Comparison of ENCODE assay signal across 14 mouse cellular contexts in the genomic region with DNA sequence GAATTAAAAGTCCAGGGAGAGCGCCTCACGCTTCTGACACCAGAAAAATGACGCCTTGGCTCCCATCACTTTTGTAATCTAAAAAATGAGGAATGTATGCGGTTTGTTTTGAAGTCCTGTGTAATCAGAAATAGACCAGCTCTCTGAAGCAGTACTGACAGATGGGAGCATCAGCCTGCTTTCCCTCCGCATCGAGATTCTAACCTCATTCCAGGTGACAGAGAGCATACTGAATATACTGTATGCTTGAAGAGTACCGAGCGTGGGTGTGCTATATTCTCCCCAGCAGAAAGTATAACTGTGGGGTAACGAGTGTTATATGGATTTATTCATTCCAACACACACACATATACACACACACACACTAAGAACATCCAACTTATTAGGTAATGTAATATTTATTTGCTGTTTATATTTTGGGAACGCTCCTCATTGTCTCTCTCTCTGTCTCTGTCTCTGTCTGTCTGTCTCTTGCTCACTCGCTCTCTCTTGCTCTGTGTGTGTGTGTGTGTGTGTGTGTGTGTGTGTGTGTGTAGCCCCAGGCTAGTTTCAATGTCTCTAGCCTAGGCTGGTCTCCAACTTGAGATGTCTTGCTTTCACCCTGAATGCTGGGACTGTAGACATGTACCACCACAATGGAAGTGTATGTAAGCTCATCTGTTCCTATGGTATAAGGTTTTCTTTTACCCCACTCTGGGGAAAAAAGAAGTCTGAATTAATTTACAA.
DNase-seq lines count a peak whose midpoint lies in the region; ATAC-seq and TF ChIP-seq lines count a peak whose summit lies in the region.
"Had no signal": no experiment of that assay in that cellular context is flagged by ENCODE, and none has a peak within 500 bp of the region (broad histone marks: within the 10 kb centered on the region; RNA-seq: fewer than 3 reads in every experiment).

No protein-coding gene starts in this region.

- no peaks in the 10 kb centered on the region for H3K79me2 ChIP-seq in heart, adult 2 months (replicated peaks; ENCODE audit: control insufficient read depth, insufficient read depth, low read length)

- no peak for TF ChIP-seq EP300 in heart, adult 2 months (IDR thresholded peaks at IDR 0.05; ENCODE audit: insufficient read depth, low read depth, low read length)

- intact Hi-C loops in heart, adult 2 months (cut with DNase I): no loop called here

- peak overlapping the region; percentile 63; the same call in 1 of the 2 replicates for H3K27ac ChIP-seq in heart, embryonic 11.5 days (ENCODE audit: low read depth, low read length)
- no peak overlapping the region for H3K27ac ChIP-seq in heart, adult 2 months
- H3K27ac ChIP-seq in hindbrain, postnatal 0 days: no peak overlapping the region
- H3K27ac ChIP-seq: embryonic facial prominence, embryonic 15.5 days had no signal

- H3K9me3 ChIP-seq in heart, embryonic 11.5 days (replicated peaks; ENCODE audit: control insufficient read depth, low read length): no peaks in the 10 kb centered on the region
- no peaks in the 10 kb centered on the region for H3K9me3 ChIP-seq in hindbrain, postnatal 0 days (ENCODE audit: low read length)
- H3K9me3 ChIP-seq: embryonic facial prominence, embryonic 15.5 days had no signal

- H3K4me2 ChIP-seq in heart, embryonic 11.5 days: no peak overlapping the region
- no peak overlapping the region for H3K4me2 ChIP-seq in hindbrain, postnatal 0 days (ENCODE audit: low read depth, low read length)
- H3K4me2 ChIP-seq: embryonic facial prominence, embryonic 15.5 days had no signal

- no peaks in the 10 kb centered on the region; the same call in 1 of the 2 replicates for H3K4me1 ChIP-seq in heart, embryonic 11.5 days (ENCODE audit: control insufficient read depth, insufficient read depth, low read length)
- H3K4me1 ChIP-seq in heart, adult 2 months (ENCODE audit: control insufficient read depth, insufficient read depth, low read length): no peaks in the 10 kb centered on the region
- H3K4me1 ChIP-seq in hindbrain, postnatal 0 days (ENCODE audit: insufficient read depth, low read length): peaks cover 8% of the 10 kb centered on the region; the same call in 1 of the 2 replicates

- no peaks in the 10 kb centered on the region for H3K27me3 ChIP-seq in heart, embryonic 11.5 days (ENCODE audit: control insufficient read depth, insufficient read depth, low read length)
- no peaks in the 10 kb centered on the region for H3K27me3 ChIP-seq in heart, adult 2 months (ENCODE audit: control insufficient read depth, insufficient read depth, low read length)
- H3K27me3 ChIP-seq in hindbrain, postnatal 0 days (ENCODE audit: insufficient read depth, low read length): no peaks in the 10 kb centered on the region
- H3K27me3 ChIP-seq: embryonic facial prominence, embryonic 15.5 days had no signal

- no peak overlapping the region for H3K9ac ChIP-seq in heart, embryonic 11.5 days (ENCODE audit: low read depth, low read length)
- H3K9ac ChIP-seq in heart, adult 2 months (ENCODE audit: low read depth, low read length): no peak overlapping the region
- H3K9ac ChIP-seq in hindbrain, postnatal 0 days (replicated peaks; ENCODE audit: low read length): no peak overlapping the region
- H3K9ac ChIP-seq: embryonic facial prominence, embryonic 15.5 days had no signal

- H3K4me3 ChIP-seq in heart, embryonic 11.5 days (ENCODE audit: low read depth, low read length): no peak overlapping the region
- H3K4me3 ChIP-seq in heart, adult 2 months: no peak overlapping the region
- no peak overlapping the region for H3K4me3 ChIP-seq in hindbrain, postnatal 0 days (ENCODE audit: low read length)
- H3K4me3 ChIP-seq: embryonic facial prominence, embryonic 15.5 days had no signal

- no peak for TF ChIP-seq POLR2A in heart, adult 2 months (IDR thresholded peaks at IDR 0.05; ENCODE audit: insufficient read depth, low read depth, low read length)

- no peaks in the 10 kb centered on the region for H3K36me3 ChIP-seq in heart, embryonic 11.5 days (ENCODE audit: control insufficient read depth, insufficient read depth, low read length)
- no peaks in the 10 kb centered on the region for H3K36me3 ChIP-seq in heart, adult 2 months (ENCODE audit: control insufficient read depth, insufficient read depth, low read length)
- H3K36me3 ChIP-seq in hindbrain, postnatal 0 days (ENCODE audit: insufficient read depth, low read length): no peaks in the 10 kb centered on the region; the same call in 1 of the 2 replicates
- H3K36me3 ChIP-seq: embryonic facial prominence, embryonic 15.5 days had no signal

- DNase-seq in heart, adult 2 months: no peak
- DNase-seq in right cerebral cortex, adult 18-20 months: peak; percentile 48
- DNase-seq in right cerebral cortex, postnatal 4 days: no peak
- DNase-seq in hindbrain, postnatal 0 days (ENCODE audit: low spot score): no peak
- no peak for DNase-seq in urinary bladder, postnatal 4 days (ENCODE audit: low spot score in 2 of 2)
- DNase-seq: cerebellum, adult 2 months; gastrocnemius, postnatal 25 days; kidney, postnatal 10 days; liver; lung, adult 18-20 months; thymus, postnatal 4 days had no signal

- ATAC-seq in heart, embryonic 11.5 days (replicated peaks; ENCODE audit: insufficient number of reproducible peaks, low FRiP score, low TSS enrichment): no peak
- 0 out of 2 replicates have a peak, but pooled peaks have one; percentile 1 for ATAC-seq in hindbrain, postnatal 0 days
- ATAC-seq in granulocyte monocyte progenitor cell, adult 5-6 weeks (replicated peaks; ENCODE audit: poor library complexity, severe bottlenecking): no peak

- WGBS in heart, embryonic 11.5 days (ENCODE audit: insufficient replicate concordance): 70% methylated on average over 11 of the region's 11 CpGs
- WGBS in heart, adult 2 months: 81% methylated on average over 11 of the region's 11 CpGs
- 75% methylated on average over 11 of the region's 11 CpGs for WGBS in hindbrain, postnatal 0 days

- TF ChIP-seq CTCF in heart, adult 2 months (IDR thresholded peaks at IDR 0.05): no peak
- no peak for TF ChIP-seq CTCF in hindbrain, postnatal 0 days (IDR thresholded peaks at IDR 0.05; ENCODE audit: low read depth)
